Mouse (Mus musculus) CH12.LX (cell line): ENCODE data around the gene Macrod1. TPM values are rescaled to one million over a fixed set of nuclear protein-coding genes. Genes with fewer than 3 reads are reported as not detected.

Experiments used
- DNase-seq: peaks from one replicate; pipeline ENCODE4 v3.0.0-alpha.2; 2013; ENCODE audit errors: extremely low read depth
- H3K27ac ChIP-seq: 2 replicates; pipeline ENCODE4 v1.5.1; 2012; ENCODE audit warnings: low read depth, mild to moderate bottlenecking, control low read depth, moderate library complexity; ENCODE audit not compliant: insufficient read depth
- H3K27me3 ChIP-seq: replicated peaks from 2 replicates; pipeline ENCODE3; 2012; ENCODE audit warnings: inconsistent platforms
- H3K36me3 ChIP-seq, 2 experiments: replicated peaks in 1 of 2; 2 replicates each; pipeline versions ENCODE3 to v1.6.1; 2012; ENCODE audit warnings: inconsistent platforms in 1 of 2, low read length in 1 of 2, mild to moderate bottlenecking in 1 of 2, mixed read lengths in 1 of 2, moderate library complexity in 1 of 2; ENCODE audit not compliant: control insufficient read depth in 1 of 2, insufficient read depth in 1 of 2
- H3K4me1 ChIP-seq, 2 experiments: 2 replicates each; pipeline ENCODE4 v1.6.1; 2012; ENCODE audit warnings: inconsistent platforms in 1 of 2, moderate library complexity in 1 of 2; ENCODE audit not compliant: insufficient read depth in 2 of 2, control insufficient read depth in 1 of 2
- H3K4me2 ChIP-seq: 2 replicates; pipeline ENCODE4 v1.6.1; 2012; ENCODE audit warnings: low read depth, mild to moderate bottlenecking, control low read depth; ENCODE audit not compliant: poor library complexity, insufficient read depth, severe bottlenecking
- H3K4me3 ChIP-seq, 3 experiments: fragments of 150-350 bp in 1 of 3; sonication (generic) in 1 of 3; replicated peaks in 1 of 3; 2 replicates each; pipeline versions ENCODE3 to v1.5.1; 2011 to 2012; ENCODE audit warnings: low read depth in 2 of 3, low read length in 2 of 3, mild to moderate bottlenecking in 2 of 3, moderate library complexity in 2 of 3, control low read depth in 1 of 3, improper control_type of control experiment in 1 of 3, inconsistent platforms in 1 of 3, mixed read lengths in 1 of 3; ENCODE audit not compliant: poor library complexity in 1 of 3
- H3K79me2 ChIP-seq: replicated peaks from 2 replicates; pipeline ENCODE4 v1.6.1; 2012; ENCODE audit warnings: mild to moderate bottlenecking, moderate library complexity; ENCODE audit not compliant: control insufficient read depth, poor library complexity, insufficient read depth, severe bottlenecking; ENCODE audit errors: extremely low read depth
- H3K9ac ChIP-seq: 2 replicates; pipeline ENCODE4 v1.6.1; 2012; ENCODE audit warnings: low read depth, mild to moderate bottlenecking, control low read depth, moderate library complexity; ENCODE audit not compliant: insufficient read depth
- H3K9me3 ChIP-seq: replicated peaks from 2 replicates; pipeline ENCODE3; 2012; ENCODE audit warnings: low read length, inconsistent platforms, mixed read lengths
- BHLHE40 ChIP-seq: IDR thresholded peaks from 2 replicates; pipeline ENCODE4 v1.6.1; 2011; ENCODE audit warnings: mild to moderate bottlenecking, low read depth, low read length, improper control_type of control experiment
- CHD2 ChIP-seq: IDR thresholded peaks from 2 replicates; pipeline ENCODE4 v1.6.1; 2011; ENCODE audit warnings: low read length, improper control_type of control experiment
- CTCF ChIP-seq, 2 experiments: IDR thresholded peaks in 1 of 2; conservative IDR thresholded peaks in 1 of 2; 2 replicates each; pipeline ENCODE4 v1.5.1; 2011 to 2012; ENCODE audit warnings: low read depth in 2 of 2, low read length in 2 of 2, improper control_type of control experiment in 1 of 2, inconsistent platforms in 1 of 2, mild to moderate bottlenecking in 1 of 2, moderate library complexity in 1 of 2
- E2F4 ChIP-seq: IDR thresholded peaks from 2 replicates; pipeline ENCODE4 v1.6.1; 2011; ENCODE audit warnings: low read depth, low read length, improper control_type of control experiment; ENCODE audit not compliant: insufficient replicate concordance
- ETS1 ChIP-seq: conservative IDR thresholded peaks from 2 replicates; pipeline ENCODE4 v1.6.1; 2012; ENCODE audit warnings: low read depth, mild to moderate bottlenecking, inconsistent platforms, low read length, improper control_type of control experiment, moderate library complexity
- GABPA ChIP-seq: IDR thresholded peaks from 2 replicates; pipeline ENCODE4 v1.6.1; 2012; ENCODE audit warnings: low read depth, low read length, improper control_type of control experiment, inconsistent platforms; ENCODE audit not compliant: insufficient replicate concordance
- HCFC1 ChIP-seq: IDR thresholded peaks from 2 replicates; pipeline ENCODE4 v1.6.1; 2012; ENCODE audit warnings: low read depth, mild to moderate bottlenecking, inconsistent platforms, low read length, improper control_type of control experiment
- IRF4 ChIP-seq: IDR thresholded peaks from 2 replicates; pipeline ENCODE4 v1.6.1; 2014; ENCODE audit warnings: low read depth, mild to moderate bottlenecking, inconsistent platforms, low read length, improper control_type of control experiment
- JUN ChIP-seq: IDR thresholded peaks from 2 replicates; pipeline ENCODE4 v1.6.1; 2011; ENCODE audit warnings: low read depth, mild to moderate bottlenecking, low read length, improper control_type of control experiment, moderate library complexity; ENCODE audit not compliant: insufficient read depth
- KAT2A ChIP-seq: IDR thresholded peaks from 2 replicates; pipeline ENCODE4 v1.6.1; 2012; ENCODE audit warnings: low read length, improper control_type of control experiment, inconsistent platforms; ENCODE audit not compliant: insufficient replicate concordance
- MAFK ChIP-seq: IDR thresholded peaks from 2 replicates; pipeline ENCODE4 v1.6.1; 2011; ENCODE audit warnings: low read length, improper control_type of control experiment; ENCODE audit not compliant: insufficient replicate concordance
- MXI1 ChIP-seq: IDR thresholded peaks from 2 replicates; pipeline ENCODE4 v1.6.1; 2011; ENCODE audit warnings: mild to moderate bottlenecking, low read depth, low read length, improper control_type of control experiment
- MYC ChIP-seq: IDR thresholded peaks from 2 replicates; pipeline ENCODE4 v1.6.1; 2011; ENCODE audit warnings: low read depth, mild to moderate bottlenecking, improper control_type of control experiment, low read length
- NELFE ChIP-seq: IDR thresholded peaks from 2 replicates; pipeline ENCODE4 v1.6.1; 2011; ENCODE audit warnings: low read depth, low read length, improper control_type of control experiment
- NRF1 ChIP-seq: IDR thresholded peaks from 2 replicates; pipeline ENCODE4 v1.6.1; 2014; ENCODE audit warnings: low read depth, mild to moderate bottlenecking, inconsistent platforms, low read length, improper control_type of control experiment, moderate library complexity
- POLR2A ChIP-seq: IDR thresholded peaks from 2 replicates; pipeline ENCODE4 v1.6.1; 2011; ENCODE audit warnings: low read depth, mild to moderate bottlenecking, improper control_type of control experiment, low read length
- POLR2AphosphoS2 ChIP-seq: IDR thresholded peaks from 2 replicates; pipeline ENCODE4 v1.6.1; 2011; ENCODE audit warnings: low read depth, low read length, improper control_type of control experiment
- RAD21 ChIP-seq: IDR thresholded peaks from 2 replicates; pipeline ENCODE4 v1.6.1; 2011; ENCODE audit warnings: low read depth, mild to moderate bottlenecking, low read length, improper control_type of control experiment, moderate library complexity
- RCOR1 ChIP-seq: conservative IDR thresholded peaks from 2 replicates; pipeline ENCODE4 v1.6.1; 2012; ENCODE audit warnings: low read depth, mild to moderate bottlenecking, inconsistent platforms, low read length, improper control_type of control experiment
- TCF12 ChIP-seq: IDR thresholded peaks from 2 replicates; pipeline ENCODE4 v1.6.1; 2014; ENCODE audit warnings: low read depth, mild to moderate bottlenecking, inconsistent platforms, low read length, improper control_type of control experiment
- UBTF ChIP-seq: IDR thresholded peaks from 2 replicates; pipeline ENCODE4 v1.6.1; 2012; ENCODE audit warnings: low read depth, mild to moderate bottlenecking, inconsistent platforms, low read length, improper control_type of control experiment, moderate library complexity
- USF2 ChIP-seq: conservative IDR thresholded peaks from 2 replicates; pipeline ENCODE4 v1.6.1; 2011; ENCODE audit warnings: low read depth, low read length, improper control_type of control experiment
- ZC3H11A ChIP-seq: IDR thresholded peaks from 2 replicates; pipeline ENCODE4 v1.6.1; 2012; ENCODE audit warnings: low read depth, mild to moderate bottlenecking, inconsistent platforms, low read length, improper control_type of control experiment
- ZKSCAN1 ChIP-seq: IDR thresholded peaks from 2 replicates; pipeline ENCODE4 v1.6.1; 2012; ENCODE audit warnings: low read depth, inconsistent platforms, low read length, improper control_type of control experiment, borderline replicate concordance
- ZMIZ1 ChIP-seq: IDR thresholded peaks from 2 replicates; pipeline ENCODE4 v1.6.1; 2012; ENCODE audit warnings: low read depth, mild to moderate bottlenecking, inconsistent platforms, low read length, improper control_type of control experiment
- dilution Hi-C: fragments of 300-500 bp; cut with MboI; formaldehyde crosslinking; loops from 2 replicates; pipeline ENCODE4 v1.14.3; 2020; ENCODE audit warnings: low sequenced_read_pairs; ENCODE audit not compliant: extremely low pct_unique_long_range_greater_than_20kb, extremely low pct_ligation_motif_present
- in situ Hi-C: fragments of 300-500 bp; cut with MboI; formaldehyde crosslinking; loops from 3 replicates; pipeline ENCODE4 v1.14.3; 2019; ENCODE audit warnings: low sequenced_read_pairs, low pct_ligation_motif_present, low pct_unique_long_range_greater_than_20kb, mixed read lengths
- polyA plus RNA-seq: library from polyadenylated mRNA; unstranded; fragments of >175 nt; gene quantifications from 2 replicates; pipeline ENCODE4 v1.2.1, GENCODE M21; 2012; ENCODE audit warnings: low read depth; ENCODE audit not compliant: insufficient read length
- total RNA-seq, 2 experiments: library from RNA; depleted of rRNA; stranded (reverse); fragments of 300-350 nt in 1 of 2; fragments of >200 nt in 1 of 2; gene quantifications; 2 replicates each; pipeline ENCODE4 v1.2.3; 2012 to 2014

Gene Macrod1
- total and polyA plus RNA-seq, 3 experiments: 1.0 TPM; not detected in 2

DNA sequence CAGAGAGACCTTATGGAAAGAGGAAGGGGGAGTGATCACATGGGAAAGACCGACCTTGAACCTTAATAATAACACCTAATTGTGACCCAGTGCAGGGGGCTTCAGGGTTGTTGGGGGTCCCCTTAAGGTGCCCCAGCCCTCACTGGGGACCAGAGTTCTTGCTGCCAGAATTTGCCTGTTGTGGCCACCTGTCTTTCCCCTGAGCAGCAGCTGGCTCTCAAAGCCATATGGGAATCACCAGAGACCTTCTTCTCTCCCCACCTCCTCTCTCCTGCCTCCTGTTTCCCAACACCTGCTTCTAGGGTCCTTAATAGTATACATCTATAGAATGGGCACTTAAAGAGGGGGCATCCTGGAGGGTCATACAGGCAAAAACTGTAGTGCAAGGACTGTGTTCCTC lies 69.6 kb downstream of the Macrod1 start:
- Histone ChIP-seq H3K27me3 (peaks cover 80% of the 10 kb centered on the region), H3K27ac (no peak overlapping the region), H3K36me3 (no peaks in the 10 kb centered on the region), H3K4me1 (peaks cover 3 to 9% of the 10 kb centered on the region in 2 experiments; a peak in 2 of 4 replicates), H3K9me3 (no peaks in the 10 kb centered on the region), H3K4me3 (no peak overlapping the region), H3K79me2 (no peaks in the 10 kb centered on the region), H3K9ac (no peak overlapping the region), H3K4me2 (no peak overlapping the region)
- TF ChIP-seq MXI1 (no peak), IRF4 (no peak), RCOR1 (no peak), ZC3H11A (no peak), JUN (no peak), NRF1 (no peak), POLR2AphosphoS2 (no peak), CHD2 (no peak), TCF12 (no peak), RAD21 (no peak)
- dilution Hi-C loops (no loop called here), in situ Hi-C loops (no loop called here)
- no peak for DNase-seq

DNA sequence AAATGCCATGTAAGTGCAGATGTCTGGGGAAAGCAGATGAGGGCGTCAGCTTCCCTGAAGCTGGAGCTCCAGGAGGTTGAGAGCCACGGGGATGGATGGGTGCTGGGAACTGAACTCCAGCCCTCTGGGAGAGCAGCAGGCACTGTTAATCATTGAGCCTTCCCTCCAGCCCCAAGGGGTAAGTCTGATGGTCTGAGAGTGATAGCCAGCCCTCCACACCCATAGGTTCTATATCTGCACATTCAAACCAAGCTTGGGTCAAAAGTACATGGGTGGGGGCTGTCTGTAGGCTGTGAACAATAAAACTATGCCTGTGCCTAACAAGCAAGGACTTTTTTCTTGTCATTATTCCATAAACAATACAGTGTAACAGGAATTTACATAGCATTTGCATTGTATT lies 70.3 kb downstream of the Macrod1 start:
- no peaks in the 10 kb centered on the region for H3K36me3 ChIP-seq
- dilution Hi-C loops (no loop called here), in situ Hi-C loops (no loop called here)
- no peak for DNase-seq
- no peak overlapping the region for H3K4me2 ChIP-seq
- TF ChIP-seq UBTF: no peak
- no peak for TF ChIP-seq MAFK
- TF ChIP-seq E2F4: no peak
- TF ChIP-seq ETS1: no peak
- TF ChIP-seq POLR2A: no peak
- no peak for TF ChIP-seq GABPA
- no peak for TF ChIP-seq USF2
- TF ChIP-seq CHD2: no peak
- no peak for TF ChIP-seq ZKSCAN1
- no peak for TF ChIP-seq MXI1
- no peak for TF ChIP-seq BHLHE40
- no peak for TF ChIP-seq MYC
- TF ChIP-seq CTCF (conservative IDR thresholded peaks at IDR 0.05 in 1 of 2, IDR thresholded peaks at IDR 0.05 in 1 of 2; ENCODE audit: low read depth in 2 of 2, low read length in 2 of 2): no peak
- no peak for TF ChIP-seq NELFE
- TF ChIP-seq RAD21: no peak
- no peak for TF ChIP-seq KAT2A
- TF ChIP-seq HCFC1: no peak
- no peak for TF ChIP-seq POLR2AphosphoS2
- no peak for TF ChIP-seq ZMIZ1
- no peak overlapping the region for H3K9ac ChIP-seq
- no peaks in the 10 kb centered on the region for H3K9me3 ChIP-seq
- H3K27me3 ChIP-seq: peaks cover 80% of the 10 kb centered on the region
- H3K4me3 ChIP-seq: no peak overlapping the region
- H3K4me1 ChIP-seq: peaks cover 3 to 9% of the 10 kb centered on the region in 2 experiments; a peak in 2 of 4 replicates
- no peaks in the 10 kb centered on the region for H3K79me2 ChIP-seq
- no peak overlapping the region for H3K27ac ChIP-seq
